In genomic region chr10:92349043-92349442, GRCm38 (mm10) we compare ENCODE assay signal across 29 mouse cellular contexts.
DNase-seq lines count a peak whose midpoint lies in the region; ATAC-seq and TF ChIP-seq lines count a peak whose summit lies in the region.
"Had no signal": no experiment of that assay in that cellular context is flagged by ENCODE, and none has a peak within 500 bp of the region (broad histone marks: within the 10 kb centered on the region; RNA-seq: fewer than 3 reads in every experiment).

No protein-coding gene starts in this region.

- no peak overlapping the region for H3K4me2 ChIP-seq in forebrain, embryonic 14.5 days (ENCODE audit: low read length)
- H3K4me2 ChIP-seq in kidney, embryonic 14.5 days (replicated peaks; ENCODE audit: low read depth, low read length), result no peak overlapping the region
- no peak overlapping the region for H3K4me2 ChIP-seq in midbrain, embryonic 12.5 days (replicated peaks)
- H3K4me2 ChIP-seq in midbrain, embryonic 13.5 days (replicated peaks), result no peak overlapping the region
- H3K4me2 ChIP-seq in lung, postnatal 0 days (replicated peaks; ENCODE audit: low read depth, low read length), result no peak overlapping the region
- H3K4me2 ChIP-seq: heart, embryonic 11.5 days; hindbrain, embryonic 13.5 days; limb, embryonic 12.5 days; liver, embryonic 15.5 days; lung, embryonic 14.5 days; midbrain, embryonic 15.5 days; stomach, embryonic 15.5 days had no signal

- peaks cover 23% of the 10 kb centered on the region for H3K27me3 ChIP-seq in forebrain, embryonic 10.5 days (ENCODE audit: poor library complexity, severe bottlenecking)
- no peaks in the 10 kb centered on the region for H3K27me3 ChIP-seq in forebrain, embryonic 14.5 days (replicated peaks; ENCODE audit: control insufficient read depth, insufficient read depth, low read length)
- no peaks in the 10 kb centered on the region for H3K27me3 ChIP-seq in kidney, embryonic 14.5 days (ENCODE audit: control insufficient read depth, insufficient read depth, low read length)
- H3K27me3 ChIP-seq in midbrain, embryonic 12.5 days, result no peaks in the 10 kb centered on the region
- no peaks in the 10 kb centered on the region for H3K27me3 ChIP-seq in midbrain, embryonic 13.5 days
- no peaks in the 10 kb centered on the region for H3K27me3 ChIP-seq in lung, postnatal 0 days (replicated peaks; ENCODE audit: insufficient read depth, low read length)
- H3K27me3 ChIP-seq: hindbrain, embryonic 13.5 days; limb, embryonic 12.5 days; liver, embryonic 15.5 days; midbrain, embryonic 15.5 days; stomach, embryonic 15.5 days had no signal

- no peak overlapping the region for H3K9ac ChIP-seq in forebrain, embryonic 14.5 days (ENCODE audit: low read length)
- H3K9ac ChIP-seq in kidney, embryonic 14.5 days (ENCODE audit: low read depth, low read length), result no peak overlapping the region
- H3K9ac ChIP-seq in midbrain, embryonic 12.5 days (replicated peaks), result no peak overlapping the region
- H3K9ac ChIP-seq in midbrain, embryonic 13.5 days (replicated peaks), result no peak overlapping the region
- no peak overlapping the region for H3K9ac ChIP-seq in lung, postnatal 0 days (replicated peaks; ENCODE audit: low read depth)
- H3K9ac ChIP-seq: hindbrain, embryonic 13.5 days; limb, embryonic 12.5 days; liver, embryonic 15.5 days; lung, embryonic 14.5 days; midbrain, embryonic 15.5 days; stomach, embryonic 15.5 days had no signal

- peaks cover 22% of the 10 kb centered on the region for H3K4me1 ChIP-seq in forebrain, embryonic 10.5 days
- peaks cover 7% of the 10 kb centered on the region; the same call in 1 of the 2 replicates for H3K4me1 ChIP-seq in forebrain, embryonic 14.5 days (ENCODE audit: control insufficient read depth, insufficient read depth, low read length)
- H3K4me1 ChIP-seq in kidney, embryonic 14.5 days (ENCODE audit: control insufficient read depth, insufficient read depth, low read length), result 0 out of 2 replicates have a peak, but pooled peaks cover 12% of the 10 kb centered on the region
- H3K4me1 ChIP-seq in midbrain, embryonic 12.5 days, result peaks cover 16% of the 10 kb centered on the region
- H3K4me1 ChIP-seq in midbrain, embryonic 13.5 days (replicated peaks), result peaks cover 12% of the 10 kb centered on the region
- no peaks in the 10 kb centered on the region for H3K4me1 ChIP-seq in lung, postnatal 0 days (ENCODE audit: insufficient read depth, low read depth, low read length)
- H3K4me1 ChIP-seq: limb, embryonic 12.5 days; liver, embryonic 15.5 days; midbrain, embryonic 15.5 days; stomach, embryonic 15.5 days had no signal

- 78% methylated on average over 7 of the region's 7 CpGs for WGBS in forebrain, embryonic 10.5 days
- WGBS in forebrain, embryonic 14.5 days, result 56% methylated on average over 7 of the region's 7 CpGs
- 23% methylated on average over 7 of the region's 7 CpGs for WGBS in kidney, embryonic 14.5 days
- WGBS in midbrain, embryonic 12.5 days, result 76% methylated on average over 7 of the region's 7 CpGs
- WGBS in midbrain, embryonic 13.5 days, result 70% methylated on average over 7 of the region's 7 CpGs
- WGBS in lung, postnatal 0 days, result 73% methylated on average over 6 of the region's 7 CpGs

- no peak for ATAC-seq in forebrain, embryonic 14.5 days
- ATAC-seq in kidney, embryonic 14.5 days (ENCODE audit: low FRiP score, low TSS enrichment), result peak; percentile 96
- ATAC-seq in midbrain, embryonic 12.5 days (ENCODE audit: low FRiP score, low read depth), result no peak
- ATAC-seq in midbrain, embryonic 13.5 days, result no peak
- ATAC-seq in lung, postnatal 0 days, result no peak
- ATAC-seq: intestine, postnatal 0 days; midbrain, embryonic 15.5 days had no signal

- H3K27ac ChIP-seq in forebrain, embryonic 10.5 days, result peak overlapping the region; percentile 72; the same call in 1 of the 2 replicates
- no peak overlapping the region for H3K27ac ChIP-seq in forebrain, embryonic 14.5 days (ENCODE audit: low read depth, low read length)
- H3K27ac ChIP-seq in kidney, embryonic 14.5 days (ENCODE audit: low read depth, low read length), result peak overlapping the region; percentile 53; the same call in 1 of the 2 replicates
- 0 out of 2 replicates have a peak overlapping the region, but pooled peaks have one; percentile 2 for H3K27ac ChIP-seq in midbrain, embryonic 12.5 days (replicated peaks)
- H3K27ac ChIP-seq in midbrain, embryonic 13.5 days, result no peak overlapping the region
- H3K27ac ChIP-seq in lung, postnatal 0 days (ENCODE audit: low read length), result no peak overlapping the region
- H3K27ac ChIP-seq: gastrocnemius, adult 2 months; hindbrain, embryonic 13.5 days; layer of hippocampus, adult 2 months; left cerebral cortex, adult 2 months; limb, embryonic 12.5 days; liver, embryonic 15.5 days; midbrain, embryonic 15.5 days; stomach, embryonic 15.5 days had no signal

- no peak for TF ChIP-seq EP300 in lung, postnatal 0 days (IDR thresholded peaks at IDR 0.05)

- no peak overlapping the region for H3K4me3 ChIP-seq in forebrain, embryonic 10.5 days
- no peak overlapping the region for H3K4me3 ChIP-seq in forebrain, embryonic 14.5 days (ENCODE audit: low read depth, low read length)
- no peak overlapping the region for H3K4me3 ChIP-seq in kidney, embryonic 14.5 days (ENCODE audit: low read length)
- no peak overlapping the region for H3K4me3 ChIP-seq in midbrain, embryonic 12.5 days
- H3K4me3 ChIP-seq in midbrain, embryonic 13.5 days (replicated peaks), result no peak overlapping the region
- no peak overlapping the region for H3K4me3 ChIP-seq in lung, postnatal 0 days (ENCODE audit: low read depth, low read length)
- H3K4me3 ChIP-seq: gastrocnemius, adult 2 months; hindbrain, embryonic 13.5 days; layer of hippocampus, adult 2 months; left cerebral cortex, adult 2 months; limb, embryonic 12.5 days; liver, embryonic 15.5 days; midbrain, embryonic 15.5 days; stomach, embryonic 15.5 days had no signal

- DNase-seq in forebrain, embryonic 10.5 days (ENCODE audit: extremely low spot score, low spot score), result no peak
- no peak for DNase-seq in forebrain, embryonic 14.5 days (ENCODE audit: low spot score)
- no peak for DNase-seq in kidney, adult 11 months
- peak; percentile 29 for DNase-seq in mesoderm, embryonic 11.5 days (ENCODE audit: low read depth, low spot score)
- DNase-seq in lung, postnatal 0 days (ENCODE audit: low spot score), result no peak
- DNase-seq: adrenal gland, postnatal 10 days; cerebellum, adult 11-12 months; cerebellum, adult 9-11 months; gastrocnemius, adult 2 months; gastrocnemius, postnatal 36 days; heart, adult 18-20 months; heart, postnatal 36 days; kidney, postnatal 25 days; lung, embryonic 14.5 days; right cerebral cortex, postnatal 25 days; thymus, postnatal 14 days had no signal

- no peak for TF ChIP-seq CTCF in lung, postnatal 0 days (IDR thresholded peaks at IDR 0.05)

- H3K36me3 ChIP-seq in forebrain, embryonic 10.5 days (replicated peaks), result no peaks in the 10 kb centered on the region
- H3K36me3 ChIP-seq in forebrain, embryonic 14.5 days (ENCODE audit: control insufficient read depth, insufficient read depth, low read length), result no peaks in the 10 kb centered on the region
- no peaks in the 10 kb centered on the region for H3K36me3 ChIP-seq in kidney, embryonic 14.5 days (ENCODE audit: control insufficient read depth, insufficient read depth, low read length)
- no peaks in the 10 kb centered on the region for H3K36me3 ChIP-seq in midbrain, embryonic 12.5 days
- H3K36me3 ChIP-seq in midbrain, embryonic 13.5 days, result no peaks in the 10 kb centered on the region
- no peaks in the 10 kb centered on the region for H3K36me3 ChIP-seq in lung, postnatal 0 days (ENCODE audit: insufficient read depth, low read length)
- H3K36me3 ChIP-seq: G1E; hindbrain, embryonic 13.5 days; limb, embryonic 12.5 days; liver, embryonic 15.5 days; midbrain, embryonic 15.5 days; stomach, embryonic 15.5 days had no signal

- no peaks in the 10 kb centered on the region for H3K9me3 ChIP-seq in forebrain, embryonic 10.5 days
- H3K9me3 ChIP-seq in forebrain, embryonic 14.5 days (replicated peaks; ENCODE audit: control insufficient read depth, low read length), result no peaks in the 10 kb centered on the region
- H3K9me3 ChIP-seq in kidney, embryonic 14.5 days (ENCODE audit: control insufficient read depth, low read length), result no peaks in the 10 kb centered on the region
- H3K9me3 ChIP-seq in midbrain, embryonic 12.5 days, result no peaks in the 10 kb centered on the region
- H3K9me3 ChIP-seq in midbrain, embryonic 13.5 days, result no peaks in the 10 kb centered on the region
- H3K9me3 ChIP-seq in lung, postnatal 0 days (ENCODE audit: low read length), result no peaks in the 10 kb centered on the region
- H3K9me3 ChIP-seq: hindbrain, embryonic 13.5 days; limb, embryonic 12.5 days; liver, embryonic 15.5 days; midbrain, embryonic 15.5 days; stomach, embryonic 15.5 days had no signal

Comparison
In these comparisons a context has a peak if more than half of its experiments do, and no peak if none do; other contexts are left out.
1. H3K27ac ChIP-seq: peak in forebrain, embryonic 10.5 days (single experiment), kidney, embryonic 14.5 days (single experiment) and midbrain, embryonic 12.5 days (single experiment); none in forebrain, embryonic 14.5 days (single experiment), midbrain, embryonic 13.5 days (single experiment) and lung, postnatal 0 days (single experiment).